Comparison of ENCODE assay signal across 8 mouse cellular contexts in genomic region chr15:77934326-77934725, GRCm38 (mm10). TPM values are rescaled to one million over a fixed set of nuclear protein-coding genes. Genes with fewer than 3 reads are reported as not detected.
DNase-seq lines count a peak whose midpoint lies in the region; ATAC-seq and TF ChIP-seq lines count a peak whose summit lies in the region.

No protein-coding gene starts in this region.

- no peak for TF ChIP-seq EP300 in lung, postnatal 0 days (IDR thresholded peaks at IDR 0.05)

- H3K4me1 ChIP-seq in neural tube, embryonic 12.5 days = peaks cover 12% of the 10 kb centered on the region
- peaks cover 40% of the 10 kb centered on the region for H3K4me1 ChIP-seq in forebrain, embryonic 15.5 days
- H3K4me1 ChIP-seq in lung, postnatal 0 days (ENCODE audit: insufficient read depth, low read depth, low read length) = no peaks in the 10 kb centered on the region; the same call in 1 of the 2 replicates

- no peaks in the 10 kb centered on the region for H3K27me3 ChIP-seq in neural tube, embryonic 12.5 days (replicated peaks)
- H3K27me3 ChIP-seq in forebrain, embryonic 15.5 days = no peaks in the 10 kb centered on the region
- no peaks in the 10 kb centered on the region for H3K27me3 ChIP-seq in lung, postnatal 0 days (replicated peaks; ENCODE audit: insufficient read depth, low read length)

- no peaks in the 10 kb centered on the region for H3K9me3 ChIP-seq in neural tube, embryonic 12.5 days
- no peaks in the 10 kb centered on the region for H3K9me3 ChIP-seq in forebrain, embryonic 15.5 days
- H3K9me3 ChIP-seq in lung, postnatal 0 days (ENCODE audit: low read length) = no peaks in the 10 kb centered on the region

- H3K4me2 ChIP-seq in neural tube, embryonic 12.5 days (replicated peaks) = peak overlapping the region; percentile 38; the same call in 1 of the 2 replicates
- no peak overlapping the region for H3K4me2 ChIP-seq in forebrain, embryonic 15.5 days (replicated peaks)
- H3K4me2 ChIP-seq in lung, postnatal 0 days (replicated peaks; ENCODE audit: low read depth, low read length) = no peak overlapping the region

- peak; percentile 74 for DNase-seq in cerebellum, adult 11-12 months
- DNase-seq in neural tube, embryonic 10.5 days (ENCODE audit: extremely low spot score, low spot score) = no peak
- DNase-seq in lung, postnatal 0 days (ENCODE audit: low spot score) = no peak
- DNase-seq in frontal cortex, postnatal 25 days (ENCODE audit: low spot score in 2 of 2) = no peak

- WGBS in neural tube, embryonic 12.5 days = 79% methylated on average over 11 of the region's 11 CpGs
- WGBS in forebrain, embryonic 15.5 days = 69% methylated on average over 11 of the region's 11 CpGs
- 68% methylated on average over 10 of the region's 11 CpGs for WGBS in lung, postnatal 0 days

- H3K4me3 ChIP-seq in neural tube, embryonic 12.5 days = no peak overlapping the region
- no peak overlapping the region for H3K4me3 ChIP-seq in forebrain, embryonic 15.5 days
- H3K4me3 ChIP-seq in lung, postnatal 0 days (ENCODE audit: low read depth, low read length) = no peak overlapping the region

- no peak overlapping the region for H3K27ac ChIP-seq in neural tube, embryonic 12.5 days
- peak overlapping the region; percentile 90 for H3K27ac ChIP-seq in forebrain, embryonic 15.5 days (replicated peaks)
- H3K27ac ChIP-seq in lung, postnatal 0 days (ENCODE audit: low read length) = no peak overlapping the region

- H3K9ac ChIP-seq in neural tube, embryonic 12.5 days = no peak overlapping the region
- no peak overlapping the region for H3K9ac ChIP-seq in forebrain, embryonic 15.5 days (replicated peaks)
- no peak overlapping the region for H3K9ac ChIP-seq in lung, postnatal 0 days (replicated peaks; ENCODE audit: low read depth)

- no peak for ATAC-seq in cerebellum, adult (ENCODE audit: insufficient number of reproducible peaks, low FRiP score, low TSS enrichment)
- no peak for ATAC-seq in neural tube, embryonic 12.5 days (ENCODE audit: low FRiP score, low read depth)
- no peak for ATAC-seq in forebrain, embryonic 15.5 days (replicated peaks)
- peak; percentile 7; the same call in 1 of the 2 replicates for ATAC-seq in megakaryocyte, adult 5-6 weeks (ENCODE audit: poor library complexity, severe bottlenecking)
- no peak for ATAC-seq in lung, postnatal 0 days

- no peaks in the 10 kb centered on the region for H3K36me3 ChIP-seq in neural tube, embryonic 12.5 days
- H3K36me3 ChIP-seq in forebrain, embryonic 15.5 days = no peaks in the 10 kb centered on the region
- H3K36me3 ChIP-seq in lung, postnatal 0 days (ENCODE audit: insufficient read depth, low read length) = no peaks in the 10 kb centered on the region

- TF ChIP-seq CTCF in lung, postnatal 0 days (IDR thresholded peaks at IDR 0.05) = no peak

RNA-seq across cellular contexts. Expression of gene Txn2, which starts 5.5 kb away (rescaled TPM):
- 208 and 218 TPM in 2 replicates for polyA plus RNA-seq in neural tube, embryonic 12.5 days (2016; fragmentation: Nextera tagmentation; extraction: Ambion mirVana)
- polyA plus RNA-seq in forebrain, embryonic 15.5 days (2015; fragmentation: Nextera tagmentation; extraction: Ambion mirVana) = 230 and 238 TPM in 2 replicates
- total RNA-seq in megakaryocyte, adult 5-6 weeks (2015) = 162 and 187 TPM in 2 replicates
- total RNA-seq in megakaryocyte, adult 5-6 weeks (2017) = 23.2 and 39.4 TPM in 2 replicates
- 121 and 122 TPM in 2 replicates for polyA plus RNA-seq in lung, postnatal 0 days (2015; fragmentation: Nextera tagmentation; extraction: Ambion mirVana)

RNA-seq across cellular contexts. Expression of gene Foxred2, which starts 22.2 kb away (rescaled TPM):
- 5.5 and 6.2 TPM in 2 replicates for polyA plus RNA-seq in neural tube, embryonic 12.5 days (2016; fragmentation: Nextera tagmentation; extraction: Ambion mirVana)
- polyA plus RNA-seq in forebrain, embryonic 15.5 days (2015; fragmentation: Nextera tagmentation; extraction: Ambion mirVana) = 13.8 and 14.5 TPM in 2 replicates
- 30.7 and 38.2 TPM in 2 replicates for total RNA-seq in megakaryocyte, adult 5-6 weeks (2015)
- 30.2 and 31.5 TPM in 2 replicates for total RNA-seq in megakaryocyte, adult 5-6 weeks (2017)
- 0.21 and 0.24 TPM in 2 replicates for polyA plus RNA-seq in lung, postnatal 0 days (2015; fragmentation: Nextera tagmentation; extraction: Ambion mirVana)

RNA-seq across cellular contexts. Expression of gene Eif3d, which starts 36.3 kb away (rescaled TPM):
- polyA plus RNA-seq in neural tube, embryonic 12.5 days (2016; fragmentation: Nextera tagmentation; extraction: Ambion mirVana) = 204 and 205 TPM in 2 replicates
- polyA plus RNA-seq in forebrain, embryonic 15.5 days (2015; fragmentation: Nextera tagmentation; extraction: Ambion mirVana) = 186 and 199 TPM in 2 replicates
- 106 and 126 TPM in 2 replicates for total RNA-seq in megakaryocyte, adult 5-6 weeks (2015)
- 135 and 144 TPM in 2 replicates for total RNA-seq in megakaryocyte, adult 5-6 weeks (2017)
- 82.4 and 95.8 TPM in 2 replicates for polyA plus RNA-seq in lung, postnatal 0 days (2015; fragmentation: Nextera tagmentation; extraction: Ambion mirVana)
